Mouse (Mus musculus): ENCODE measurements around the gene Arhgap21. TPM values are rescaled to one million over a fixed set of nuclear protein-coding genes. Genes with fewer than 3 reads are reported as not detected.

Gene Arhgap21
- polyA plus RNA-seq, 1 experiment from 2014 or later: 54.4 TPM

GRCm38 (mm10) chr2:20868052-20868451 is 100.6 kb downstream of the Arhgap21 start:
- Histone ChIP-seq H3K4me3 (replicated peaks) (no peak overlapping the region), H3K4me2 (replicated peaks) (no peak overlapping the region), H3K9ac (replicated peaks) (no peak overlapping the region), H3K36me3 (peaks cover 52% of the 10 kb centered on the region), H3K27me3 (no peaks in the 10 kb centered on the region), H3K9me3 (no peaks in the 10 kb centered on the region), H3K27ac (no peak overlapping the region), H3K4me1 (replicated peaks) (no peaks in the 10 kb centered on the region)
- no peak for ATAC-seq

DNA sequence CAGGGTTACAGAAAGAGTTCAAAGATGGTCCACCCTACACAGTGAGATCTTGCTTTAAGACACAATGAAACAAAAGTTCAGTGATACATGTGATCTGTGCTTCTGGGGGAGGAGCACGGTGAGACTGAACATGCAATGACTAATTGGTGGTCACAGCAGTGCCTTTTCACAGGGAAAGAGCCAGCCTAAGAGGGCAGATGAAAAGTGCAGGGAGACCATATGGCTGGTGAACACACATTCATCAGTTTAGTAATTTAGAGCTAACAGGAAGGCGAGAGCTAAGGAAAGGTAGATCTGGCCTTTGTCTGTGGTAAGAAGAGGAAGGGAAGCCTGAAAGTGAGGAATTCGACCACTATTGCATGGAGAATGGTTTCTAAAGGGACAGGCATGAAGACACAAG is 102.9 kb downstream of the Arhgap21 start:
- H3K9me3 ChIP-seq: no peaks in the 10 kb centered on the region
- no peaks in the 10 kb centered on the region for H3K4me1 ChIP-seq (replicated peaks)
- peaks cover 67% of the 10 kb centered on the region for H3K36me3 ChIP-seq
- no peak for ATAC-seq
- 87% methylated on average over 3 of the region's 3 CpGs for WGBS
- H3K4me2 ChIP-seq (replicated peaks): no peak overlapping the region
- H3K27me3 ChIP-seq: no peaks in the 10 kb centered on the region
- no peak overlapping the region for H3K27ac ChIP-seq
- no peak overlapping the region for H3K4me3 ChIP-seq (replicated peaks)
- no peak overlapping the region for H3K9ac ChIP-seq (replicated peaks)

- no peak overlapping the region for H3K4me3 ChIP-seq (replicated peaks)
- WGBS: 91% methylated on average over 2 of the region's 2 CpGs
- no peaks in the 10 kb centered on the region for H3K4me1 ChIP-seq (replicated peaks)
- H3K27ac ChIP-seq: no peak overlapping the region
- H3K9ac ChIP-seq (replicated peaks): no peak overlapping the region
- peaks cover 77% of the 10 kb centered on the region for H3K36me3 ChIP-seq
- H3K4me2 ChIP-seq (replicated peaks): no peak overlapping the region
- ATAC-seq: no peak
- no peaks in the 10 kb centered on the region for H3K9me3 ChIP-seq
- H3K27me3 ChIP-seq: no peaks in the 10 kb centered on the region
Measured at GRCm38 (mm10) chr2:20864569-20864968, 104.1 kb downstream of the Arhgap21 start.

GRCm38 (mm10) chr2:20860756-20861155 is 107.9 kb downstream of the Arhgap21 start:
- peaks cover 86% of the 10 kb centered on the region for H3K36me3 ChIP-seq
- 68% methylated on average over 5 of the region's 5 CpGs for WGBS
- H3K4me2 ChIP-seq (replicated peaks): no peak overlapping the region
- no peaks in the 10 kb centered on the region for H3K4me1 ChIP-seq (replicated peaks)
- no peaks in the 10 kb centered on the region for H3K27me3 ChIP-seq
- no peak overlapping the region for H3K27ac ChIP-seq
- no peak for ATAC-seq
- H3K4me3 ChIP-seq (replicated peaks): no peak overlapping the region
- no peaks in the 10 kb centered on the region for H3K9me3 ChIP-seq
- H3K9ac ChIP-seq (replicated peaks): no peak overlapping the region

- 69% methylated on average over 18 of the region's 18 CpGs for WGBS
- H3K4me2 ChIP-seq (replicated peaks): no peak overlapping the region
- no peak overlapping the region for H3K4me3 ChIP-seq (replicated peaks)
- no peaks in the 10 kb centered on the region for H3K4me1 ChIP-seq (replicated peaks)
- ATAC-seq: 0 out of 2 replicates have a peak, but pooled peaks have one; percentile 15
- H3K9ac ChIP-seq (replicated peaks): no peak overlapping the region
- H3K27ac ChIP-seq: no peak overlapping the region
- peaks cover 81% of the 10 kb centered on the region for H3K36me3 ChIP-seq
- H3K27me3 ChIP-seq: no peaks in the 10 kb centered on the region
- no peaks in the 10 kb centered on the region for H3K9me3 ChIP-seq
Measured at GRCm38 (mm10) chr2:20849346-20849745, 119.3 kb downstream of the Arhgap21 start.

DNA sequence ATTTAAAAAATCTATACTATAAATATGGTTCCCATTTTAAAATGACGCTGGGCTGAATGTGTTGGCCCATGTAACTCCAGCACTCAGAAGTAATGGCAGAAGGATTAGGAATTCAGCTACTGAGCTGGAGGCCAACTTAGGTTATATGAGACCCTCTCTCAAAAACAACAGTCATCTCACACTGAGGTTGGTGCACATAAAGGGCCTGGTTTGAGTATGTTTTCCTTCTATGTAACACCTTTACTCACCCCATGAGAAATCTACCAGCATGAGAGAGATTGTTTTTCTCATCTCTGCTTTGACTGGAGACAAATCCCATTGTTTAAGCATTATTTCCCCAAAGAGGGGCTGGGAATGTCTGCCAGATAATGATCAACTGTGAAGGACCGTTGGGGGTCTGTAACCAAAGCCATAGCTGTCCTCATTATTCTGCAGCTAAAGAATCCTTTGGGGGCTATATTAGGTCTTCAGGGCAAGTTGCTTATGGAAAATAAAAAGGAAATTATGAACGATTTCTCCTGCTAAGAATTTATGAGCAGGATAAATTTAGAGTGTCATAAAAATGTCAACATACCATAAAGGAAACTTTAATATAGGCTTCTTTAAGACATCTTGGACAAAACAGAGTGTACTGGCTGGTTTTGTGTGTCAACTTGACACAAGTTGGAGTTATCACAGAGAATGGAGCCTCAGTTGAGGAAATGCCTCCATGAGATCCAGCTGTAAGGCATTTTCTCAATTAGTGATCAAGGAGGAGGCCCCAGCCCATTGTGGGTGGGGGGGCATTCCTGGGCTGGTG is 136.9 kb downstream of the Arhgap21 start:
- no peak overlapping the region for H3K9ac ChIP-seq (replicated peaks)
- H3K4me3 ChIP-seq (replicated peaks): no peak overlapping the region
- ATAC-seq: no peak
- no peak overlapping the region for H3K4me2 ChIP-seq (replicated peaks)
- H3K36me3 ChIP-seq: no peaks in the 10 kb centered on the region
- H3K27ac ChIP-seq: no peak overlapping the region
- H3K4me1 ChIP-seq (replicated peaks): no peaks in the 10 kb centered on the region
- H3K27me3 ChIP-seq: no peaks in the 10 kb centered on the region
- WGBS: 82% methylated on average over 3 of the region's 3 CpGs
- H3K9me3 ChIP-seq: no peaks in the 10 kb centered on the region

GRCm38 (mm10) chr2:20830882-20831281 is 137.8 kb downstream of the Arhgap21 start:
- 81% methylated on average over 3 of the region's 3 CpGs for WGBS
- Histone ChIP-seq H3K4me1 (replicated peaks) (no peaks in the 10 kb centered on the region), H3K4me3 (replicated peaks) (no peak overlapping the region), H3K36me3 (no peaks in the 10 kb centered on the region), H3K9ac (replicated peaks) (no peak overlapping the region), H3K27ac (no peak overlapping the region), H3K27me3 (no peaks in the 10 kb centered on the region), H3K4me2 (replicated peaks) (no peak overlapping the region), H3K9me3 (no peaks in the 10 kb centered on the region)
- no peak for ATAC-seq

- H3K4me3 ChIP-seq (replicated peaks): no peak overlapping the region
- H3K9me3 ChIP-seq: no peaks in the 10 kb centered on the region
- H3K9ac ChIP-seq (replicated peaks): no peak overlapping the region
- no peak for ATAC-seq
- H3K4me2 ChIP-seq (replicated peaks): no peak overlapping the region
- no peak overlapping the region for H3K27ac ChIP-seq
- H3K4me1 ChIP-seq (replicated peaks): no peaks in the 10 kb centered on the region
- no peaks in the 10 kb centered on the region for H3K36me3 ChIP-seq
- no peaks in the 10 kb centered on the region for H3K27me3 ChIP-seq
Measured at GRCm38 (mm10) chr2:20826258-20826657, 142.4 kb downstream of the Arhgap21 start.

- H3K27me3 ChIP-seq: no peaks in the 10 kb centered on the region
- 87% methylated on average over 7 of the region's 7 CpGs for WGBS
- no peak overlapping the region for H3K27ac ChIP-seq
- H3K4me3 ChIP-seq (replicated peaks): no peak overlapping the region
- no peak overlapping the region for H3K4me2 ChIP-seq (replicated peaks)
- H3K36me3 ChIP-seq: no peaks in the 10 kb centered on the region
- ATAC-seq: no peak
- H3K9ac ChIP-seq (replicated peaks): no peak overlapping the region
- no peaks in the 10 kb centered on the region for H3K4me1 ChIP-seq (replicated peaks)
- no peaks in the 10 kb centered on the region; the same call in 1 of the 2 replicates for H3K9me3 ChIP-seq
Measured at GRCm38 (mm10) chr2:20818226-20818625, 150.5 kb downstream of the Arhgap21 start.

- H3K4me3 ChIP-seq (replicated peaks): no peak overlapping the region
- no peak overlapping the region for H3K4me2 ChIP-seq (replicated peaks)
- no peaks in the 10 kb centered on the region; the same call in 1 of the 2 replicates for H3K9me3 ChIP-seq
- no peaks in the 10 kb centered on the region for H3K36me3 ChIP-seq
- no peak overlapping the region for H3K9ac ChIP-seq (replicated peaks)
- 73% methylated on average over 2 of the region's 2 CpGs for WGBS
- ATAC-seq: no peak
- H3K27ac ChIP-seq: no peak overlapping the region
- no peaks in the 10 kb centered on the region for H3K27me3 ChIP-seq
- no peaks in the 10 kb centered on the region for H3K4me1 ChIP-seq (replicated peaks)
Measured at GRCm38 (mm10) chr2:20813986-20814385, 154.7 kb downstream of the Arhgap21 start.

DNA sequence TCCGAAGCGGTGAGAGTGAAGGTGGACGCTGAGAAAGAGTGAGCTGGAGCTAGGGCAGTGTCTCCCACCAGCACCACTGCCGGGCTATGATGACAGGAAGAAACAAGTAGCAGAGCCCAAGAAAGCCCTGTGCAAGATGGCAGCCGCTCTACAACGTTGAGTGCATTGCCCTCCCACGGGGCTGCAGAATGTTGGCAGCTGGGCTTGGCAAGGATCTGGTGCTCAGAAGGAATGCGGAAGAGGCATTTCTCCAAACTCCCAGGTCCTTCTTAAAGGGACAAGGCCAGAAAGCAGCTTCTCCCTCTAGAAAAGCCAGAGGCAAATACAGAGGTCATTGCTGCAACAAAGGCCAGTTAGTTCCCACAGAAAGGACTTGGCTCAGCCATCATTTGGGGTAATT is 157.2 kb downstream of the Arhgap21 start:
- no peaks in the 10 kb centered on the region for H3K36me3 ChIP-seq
- H3K4me1 ChIP-seq (replicated peaks): no peaks in the 10 kb centered on the region
- H3K9ac ChIP-seq (replicated peaks): no peak overlapping the region
- no peak overlapping the region for H3K4me2 ChIP-seq (replicated peaks)
- no peaks in the 10 kb centered on the region; the same call in 1 of the 2 replicates for H3K9me3 ChIP-seq
- no peaks in the 10 kb centered on the region for H3K27me3 ChIP-seq
- WGBS: 88% methylated on average over 8 of the region's 8 CpGs
- no peak overlapping the region for H3K27ac ChIP-seq
- ATAC-seq: no peak
- H3K4me3 ChIP-seq (replicated peaks): no peak overlapping the region

DNA sequence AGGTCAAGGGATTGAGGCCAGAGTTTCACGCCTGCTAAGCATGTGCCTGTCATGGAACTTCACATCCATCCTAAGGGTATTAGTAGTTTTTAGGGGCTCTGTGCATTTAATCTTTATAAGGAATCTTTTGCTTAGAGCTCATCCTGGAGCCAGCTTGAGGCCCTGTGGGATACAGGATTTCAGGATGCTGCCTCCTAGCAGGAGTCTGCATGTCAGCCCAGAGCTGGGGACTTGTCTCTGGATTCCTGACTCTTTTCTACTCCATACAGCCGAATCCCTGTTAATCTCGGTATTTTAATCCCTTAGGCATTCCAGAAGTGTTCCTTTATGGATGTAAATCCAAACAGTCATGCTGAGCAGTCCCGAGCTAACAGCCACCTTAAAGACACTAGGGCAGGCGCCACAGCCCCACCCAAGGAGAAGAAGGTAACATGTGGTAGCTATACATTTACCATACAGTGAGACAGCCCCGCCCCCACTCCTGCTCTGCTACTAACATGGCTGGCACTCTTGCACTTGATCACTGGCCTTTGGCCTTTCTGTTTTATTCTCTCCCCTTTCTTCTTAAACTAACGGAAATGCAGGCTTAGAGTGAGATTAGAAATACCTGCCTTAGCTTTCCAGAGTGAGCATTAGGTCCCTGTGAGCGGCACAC is 167.3 kb downstream of the Arhgap21 start:
- Histone ChIP-seq H3K36me3 (no peaks in the 10 kb centered on the region), H3K4me2 (replicated peaks) (no peak overlapping the region), H3K9ac (replicated peaks) (no peak overlapping the region), H3K4me3 (replicated peaks) (no peak overlapping the region), H3K4me1 (replicated peaks) (no peaks in the 10 kb centered on the region), H3K9me3 (no peaks in the 10 kb centered on the region), H3K27me3 (no peaks in the 10 kb centered on the region), H3K27ac (no peak overlapping the region)
- no peak for ATAC-seq
- WGBS: 54% methylated on average over 8 of the region's 8 CpGs

Measured in midbrain, embryonic 13.5 days (tissue).